Mouse (Mus musculus) megakaryocyte, embryonic 14.5 days (primary cell): Measurements from ENCODE around the gene Dchs2.

Experiments used
- FLI1 ChIP-seq: IDR thresholded peaks from 2 replicates; pipeline ENCODE4 v1.6.1; 2012; ENCODE audit warnings: low read length, inconsistent platforms, mixed read lengths
- GATA1 ChIP-seq: IDR thresholded peaks from 3 replicates; pipeline ENCODE4 v1.6.1; 2012; ENCODE audit warnings: mixed read lengths, low read length, inconsistent platforms, borderline replicate concordance

DNA sequence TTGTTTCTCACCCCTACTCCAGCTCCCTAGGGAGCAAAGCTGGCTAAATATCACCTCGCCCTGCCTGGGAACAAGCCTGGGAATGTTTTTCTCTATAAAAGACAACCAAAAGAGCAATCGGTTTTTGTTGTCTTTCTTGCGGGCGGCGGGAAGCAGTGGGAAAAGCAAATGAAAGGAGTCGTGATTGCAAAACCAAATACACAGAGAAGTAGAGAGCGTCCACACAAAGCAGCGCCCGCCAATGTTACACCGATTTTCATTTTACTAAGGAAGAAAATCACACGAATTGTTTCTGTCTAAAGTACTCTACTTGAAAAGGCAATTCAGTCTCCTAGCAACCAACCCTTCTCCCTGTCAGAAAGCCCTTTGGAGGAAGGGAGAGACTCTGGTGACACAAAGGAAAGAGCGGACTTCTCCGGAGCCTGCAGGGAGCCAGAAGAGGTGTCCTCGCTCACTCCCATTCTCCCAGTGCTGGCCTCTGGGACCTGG lies 29.2 kb upstream of the Dchs2 start:
- no peak for TF ChIP-seq GATA1
- TF ChIP-seq FLI1, result no peak
